Mouse (Mus musculus) embryo, embryonic 11 days (tissue): ENCODE results near the gene Aatf.
A peak's percentile ranks its signal among the peaks of the same experiment; 100 is the strongest.
"Not testable (repeated sequence)": the region's sequence is repeated elsewhere in the genome, so short reads cannot be mapped to it uniquely, and the experiment has no call there.

ENCODE experiments used
- DNase-seq: peaks from one replicate; pipeline ENCODE4 v3.0.0-alpha.2; 2015

Gene Aatf

GRCm38 (mm10) chr11:84430336-84430735 lies 83.0 kb downstream of the Aatf start:
- no peak for DNase-seq

GRCm38 (mm10) chr11:84429581-84429980 lies 83.7 kb downstream of the Aatf start:
- peak; percentile 85 for DNase-seq

GRCm38 (mm10) chr11:84426633-84426998 lies 86.7 kb downstream of the Aatf start:
- no peak for DNase-seq

- DNase-seq, result peak; percentile 54
These were observed 87.3 kb downstream of the Aatf start for GRCm38 (mm10) chr11:84425736-84426632.

GRCm38 (mm10) chr11:84420779-84421178 lies 92.5 kb downstream of the Aatf start:
- DNase-seq, result no peak

- no peak for DNase-seq
These were observed 100.2 kb downstream of the Aatf start for GRCm38 (mm10) chr11:84413111-84413510.

GRCm38 (mm10) chr11:84412201-84412934 lies 101.0 kb downstream of the Aatf start:
- DNase-seq, result peak; percentile 36

GRCm38 (mm10) chr11:84411642-84412018 lies 101.7 kb downstream of the Aatf start:
- DNase-seq, result no peak

- DNase-seq, result no peak
These were observed 102.3 kb downstream of the Aatf start for GRCm38 (mm10) chr11:84410879-84411641.

- DNase-seq, result no peak
These were observed 102.9 kb downstream of the Aatf start for GRCm38 (mm10) chr11:84410383-84410782.

GRCm38 (mm10) chr11:84406733-84407132 lies 106.6 kb downstream of the Aatf start:
- DNase-seq, result no peak

GRCm38 (mm10) chr11:84395010-84395409 lies 118.3 kb downstream of the Aatf start:
- DNase-seq, result no peak

- DNase-seq, result no peak
These were observed 119.8 kb downstream of the Aatf start for GRCm38 (mm10) chr11:84393571-84393970.

- DNase-seq, result not testable (repeated sequence)
These were observed 121.3 kb downstream of the Aatf start for GRCm38 (mm10) chr11:84392066-84392465.

- DNase-seq, result no peak
These were observed 122.2 kb downstream of the Aatf start for GRCm38 (mm10) chr11:84391126-84391525.

GRCm38 (mm10) chr11:84389332-84389731 lies 124.0 kb downstream of the Aatf start:
- DNase-seq, result no peak

GRCm38 (mm10) chr11:84383891-84384290 lies 129.4 kb downstream of the Aatf start:
- DNase-seq, result peak; percentile 20

- peak; percentile 31 for DNase-seq
These were observed 130.9 kb downstream of the Aatf start for GRCm38 (mm10) chr11:84382450-84382849.

- peak; percentile 19 for DNase-seq
These were observed 136.6 kb downstream of the Aatf start for GRCm38 (mm10) chr11:84376510-84377365.

GRCm38 (mm10) chr11:84375951-84376496 lies 137.3 kb downstream of the Aatf start:
- DNase-seq, result no peak

- no peak for DNase-seq
These were observed 140.2 kb downstream of the Aatf start for GRCm38 (mm10) chr11:84373122-84373521.
